Mouse (Mus musculus): Measurements from ENCODE around the gene Pold1.

DNA sequence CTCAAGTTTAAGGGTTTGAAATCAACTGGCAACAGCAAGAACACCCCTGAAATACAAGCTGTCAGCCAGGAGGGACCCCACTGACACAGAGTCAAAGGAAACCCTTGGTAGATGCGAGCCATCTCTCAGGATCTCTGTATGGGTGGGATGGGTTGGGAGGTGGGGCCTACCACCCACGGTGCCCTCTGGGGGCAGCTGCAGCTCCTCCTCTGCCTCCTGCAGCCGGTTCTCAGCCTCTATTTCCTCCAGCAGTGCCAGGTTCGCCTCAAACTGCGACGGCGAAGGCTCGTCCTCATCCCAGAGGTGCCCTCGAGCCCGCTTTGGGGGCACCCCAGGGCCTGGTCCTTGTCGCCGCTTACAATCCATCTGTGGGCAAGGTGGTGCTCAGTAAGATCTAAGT lies 5.6 kb downstream of the Pold1 start:
- TF ChIP-seq ZNF384 (IDR thresholded peaks at IDR 0.05; ENCODE audit: low read depth, low read length) (no peak), ZC3H11A (IDR thresholded peaks at IDR 0.05; ENCODE audit: borderline replicate concordance, low read depth, low read length) (no peak), HCFC1 (IDR thresholded peaks at IDR 0.05; ENCODE audit: borderline replicate concordance, insufficient read depth, low read length) (no peak)
